Mouse (Mus musculus): ENCODE measurements around the gene Pms2. TPM values are rescaled to one million over a fixed set of nuclear protein-coding genes. Genes with fewer than 3 reads are reported as not detected.
A peak's percentile ranks its signal among the peaks of the same experiment; 100 is the strongest.

Gene Pms2
- total RNA-seq, 2 experiments from 2014 or later, result 17.0 to 19.2 TPM

- peak overlapping the region; percentile 92 for H3K27ac ChIP-seq
Observed at GRCm38 (mm10) chr5:143908926-143909325, 838 bp upstream of the Pms2 start.

DNA sequence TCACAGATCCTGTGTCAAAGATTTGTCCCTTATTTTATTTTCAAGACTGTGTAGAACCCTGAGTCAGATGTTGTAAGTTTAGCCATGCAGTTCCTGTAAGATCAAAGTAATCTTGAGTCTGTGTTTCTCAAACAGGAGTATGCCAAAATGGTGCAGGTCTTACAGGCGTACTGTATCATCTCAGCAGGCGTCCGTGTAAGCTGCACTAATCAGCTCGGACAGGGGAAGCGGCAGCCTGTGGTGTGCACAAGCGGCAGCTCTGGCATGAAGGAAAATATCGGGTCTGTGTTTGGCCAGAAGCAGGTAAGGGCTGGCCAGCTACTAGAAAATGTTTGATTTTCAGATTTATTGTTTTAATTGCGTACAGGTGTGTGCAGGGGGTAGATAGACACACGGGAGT, 6.5 kb downstream of the Pms2 start:
- TF ChIP-seq CTCF (IDR thresholded peaks at IDR 0.05), result no peak
- Histone ChIP-seq H3K27ac (no peak overlapping the region), H3K4me3 (no peak overlapping the region)
- DNase-seq (ENCODE audit: extremely low spot score in 1 of 2, low spot score in 2 of 2), result no peak
- intact Hi-C loops (cut with DNase I), result no loop called here

More at GRCm38 (mm10) chr5:143908926-143909325, 838 bp upstream of the Pms2 start:
- peak overlapping the region; percentile 91 for H3K4me3 ChIP-seq
- no peak for DNase-seq (ENCODE audit: extremely low spot score in 1 of 2, low spot score in 2 of 2)
- intact Hi-C loops (cut with DNase I), result loop anchor here (1.0 kb wide), 1 partner anchor 66 kb away; no protein-coding TSS in a partner anchor
- TF ChIP-seq CTCF (IDR thresholded peaks at IDR 0.05), result no peak

GRCm38 (mm10) chr5:143917418-143917817, 7.7 kb downstream of the Pms2 start:
- intact Hi-C loops (cut with DNase I), result no loop called here

DNA sequence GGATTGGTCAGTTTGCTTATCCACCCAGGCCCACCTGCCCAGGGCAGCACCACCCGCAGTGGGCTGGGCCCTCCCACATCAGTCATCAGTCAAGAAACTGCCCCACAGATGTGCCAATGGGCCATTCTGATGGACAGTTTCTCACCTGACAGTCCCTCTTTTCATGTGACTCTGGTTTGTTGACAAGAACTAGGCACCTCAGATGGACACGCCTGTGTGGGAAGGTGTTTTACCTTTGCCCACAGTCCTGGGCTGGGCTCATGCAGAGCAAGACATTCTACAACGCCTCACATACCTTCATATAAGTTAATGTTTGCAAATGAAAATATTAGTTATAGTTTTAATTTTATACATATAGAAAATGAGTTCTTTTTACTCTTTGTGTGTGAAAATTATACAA, 8.4 kb downstream of the Pms2 start:
- no peak overlapping the region for H3K4me3 ChIP-seq
- DNase-seq (ENCODE audit: extremely low spot score in 1 of 2, low spot score in 2 of 2), result no peak
- no peak overlapping the region for H3K27ac ChIP-seq
- intact Hi-C loops (cut with DNase I), result no loop called here
- TF ChIP-seq CTCF (IDR thresholded peaks at IDR 0.05), result no peak

More at GRCm38 (mm10) chr5:143917418-143917817, 7.7 kb downstream of the Pms2 start:
- Histone ChIP-seq H3K4me3 (no peak overlapping the region), H3K27ac (no peak overlapping the region)
- peak; percentile 52 for TF ChIP-seq CTCF (IDR thresholded peaks at IDR 0.05)
- no peak for DNase-seq (ENCODE audit: extremely low spot score in 1 of 2, low spot score in 2 of 2)

- DNase-seq (ENCODE audit: extremely low spot score in 1 of 2, low spot score in 2 of 2), result no peak
- TF ChIP-seq CTCF (IDR thresholded peaks at IDR 0.05), result no peak
- intact Hi-C loops (cut with DNase I), result no loop called here
- no peak overlapping the region for H3K27ac ChIP-seq
- H3K4me3 ChIP-seq, result no peak overlapping the region
Observed at GRCm38 (mm10) chr5:143924781-143925452, 15.2 kb downstream of the Pms2 start.

GRCm38 (mm10) chr5:143927875-143928274, 18.1 kb downstream of the Pms2 start, which contains the start of gene Gm42421:
Gene Gm42421, plus strand, starts transcription at chr5:143928175.
- no peak within 1 kb of the TSS for H3K4me3 ChIP-seq
- intact Hi-C loops (cut with DNase I), result no loop called here
- no peak for TF ChIP-seq CTCF (IDR thresholded peaks at IDR 0.05)
- no peak within 1 kb of the TSS for H3K27ac ChIP-seq
- DNase-seq (ENCODE audit: extremely low spot score in 1 of 2, low spot score in 2 of 2), result no peak

DNA sequence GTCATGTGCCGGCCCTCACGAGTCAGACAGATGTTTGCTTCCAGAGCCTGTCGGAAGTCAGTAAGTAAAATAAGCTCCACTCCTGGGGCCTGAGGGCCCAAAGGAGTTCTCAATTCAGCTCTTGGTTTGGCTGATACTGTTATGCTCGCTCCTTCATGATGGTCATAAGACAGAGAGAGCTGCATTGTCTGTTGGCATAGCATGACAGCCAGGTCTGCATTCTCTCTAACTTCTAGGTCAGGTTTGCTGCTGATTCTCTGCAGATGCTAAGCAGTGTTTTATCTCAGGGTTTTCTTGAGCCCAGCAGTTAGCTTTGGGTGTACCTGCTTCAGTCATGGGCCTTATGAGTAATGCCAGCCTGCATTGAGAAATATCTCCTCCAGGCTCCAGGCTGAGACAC, 19.5 kb downstream of the Pms2 start:
- TF ChIP-seq CTCF (IDR thresholded peaks at IDR 0.05), result no peak
- no peak overlapping the region for H3K4me3 ChIP-seq
- DNase-seq (ENCODE audit: extremely low spot score in 1 of 2, low spot score in 2 of 2), result no peak
- no peak overlapping the region for H3K27ac ChIP-seq
- intact Hi-C loops (cut with DNase I), result no loop called here

DNA sequence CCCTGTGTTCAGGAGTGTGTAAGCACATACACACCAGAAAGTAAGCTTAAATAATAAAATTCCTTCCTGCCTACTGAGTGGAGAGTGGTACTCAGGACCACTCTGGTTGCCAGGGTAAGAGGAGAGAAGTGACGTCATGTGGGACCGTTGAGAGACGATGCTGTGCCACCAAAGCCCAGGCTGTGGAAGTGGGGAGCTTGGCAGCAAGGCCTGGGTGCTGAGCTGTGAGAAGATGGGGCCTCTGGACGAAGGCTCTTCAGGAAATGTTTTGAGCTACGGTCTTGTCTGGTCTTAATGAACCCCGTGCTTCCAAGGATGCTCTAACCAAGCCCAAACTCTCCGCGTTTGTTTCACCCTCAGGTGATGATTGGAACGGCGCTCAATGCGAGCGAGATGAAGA, 20.9 kb downstream of the Pms2 start:
- no peak for DNase-seq (ENCODE audit: extremely low spot score in 1 of 2, low spot score in 2 of 2)
- H3K27ac ChIP-seq, result no peak overlapping the region
- intact Hi-C loops (cut with DNase I), result loop anchor here (5.0 kb wide), 1 partner anchor 47 kb away; no protein-coding TSS in a partner anchor
- H3K4me3 ChIP-seq, result no peak overlapping the region
- no peak for TF ChIP-seq CTCF (IDR thresholded peaks at IDR 0.05)

GRCm38 (mm10) chr5:143931863-143932580, 22.3 kb downstream of the Pms2 start:
- DNase-seq (ENCODE audit: extremely low spot score in 1 of 2, low spot score in 2 of 2), result no peak
- Histone ChIP-seq H3K27ac (no peak overlapping the region), H3K4me3 (no peak overlapping the region)
- TF ChIP-seq CTCF (IDR thresholded peaks at IDR 0.05), result no peak
- intact Hi-C loops (cut with DNase I), result loop anchor here (5.0 kb wide), 1 partner anchor 45 kb away; no protein-coding TSS in a partner anchor

DNA sequence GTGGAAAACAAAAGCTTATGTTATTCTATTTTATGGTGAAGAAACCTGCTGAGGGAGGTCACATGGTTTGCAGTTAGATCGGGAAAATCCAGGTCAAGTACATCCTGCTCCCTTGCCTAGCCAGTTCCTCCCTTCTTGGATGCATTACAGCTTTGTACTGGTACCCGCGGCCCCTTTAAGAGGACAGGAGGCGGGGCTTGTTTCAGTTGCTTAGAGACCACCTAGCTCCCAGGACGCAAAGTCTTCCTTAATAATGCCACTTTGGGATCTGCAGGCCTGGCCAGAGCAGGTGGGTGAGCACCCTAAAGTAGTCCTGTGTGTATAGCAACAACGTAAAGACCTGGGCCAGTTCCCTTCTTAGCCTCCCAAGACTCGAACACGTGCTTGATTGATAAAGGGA, 23.1 kb downstream of the Pms2 start, which contains the start of gene Rsph10b:
Gene Rsph10b, plus strand, starts transcription at position 205 of the 400 bp plus-strand sequence.
- no peak for DNase-seq (ENCODE audit: extremely low spot score in 1 of 2, low spot score in 2 of 2)
- Histone ChIP-seq H3K4me3 (no peak within 1 kb of the TSS), H3K27ac (no peak within 1 kb of the TSS)
- intact Hi-C loops (cut with DNase I), result loop anchor here (5.0 kb wide), 1 partner anchor 44 kb away; no protein-coding TSS in a partner anchor
- no peak for TF ChIP-seq CTCF (IDR thresholded peaks at IDR 0.05)

DNA sequence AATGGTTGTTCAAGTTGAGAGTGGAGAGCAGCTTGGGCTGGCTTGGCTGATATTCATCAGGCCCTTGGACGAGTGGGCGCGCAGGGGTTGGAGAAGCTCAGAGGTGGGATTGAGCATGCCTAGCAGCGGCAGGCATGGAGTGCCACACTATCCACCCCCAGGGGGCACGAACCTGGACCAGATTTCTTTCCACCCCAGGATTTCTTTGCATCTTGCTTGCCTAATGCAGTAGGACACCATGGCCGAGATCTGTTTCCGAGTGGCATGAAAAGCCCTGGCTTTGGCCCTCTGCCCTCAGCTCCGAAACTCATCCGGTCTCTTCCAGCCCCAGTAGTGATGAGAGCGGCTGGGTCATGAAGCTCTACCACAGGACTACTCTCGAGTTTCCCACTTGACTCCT, 23.6 kb downstream of the Pms2 start:
- DNase-seq (ENCODE audit: extremely low spot score in 1 of 2, low spot score in 2 of 2), result no peak
- Histone ChIP-seq H3K4me3 (no peak overlapping the region), H3K27ac (no peak overlapping the region)
- intact Hi-C loops (cut with DNase I), result loop anchor here (5.0 kb wide), 1 partner anchor 44 kb away; no protein-coding TSS in a partner anchor
- TF ChIP-seq CTCF (IDR thresholded peaks at IDR 0.05), result no peak

- intact Hi-C loops (cut with DNase I), result loop anchor here (5.0 kb wide), 1 partner anchor 43 kb away; no protein-coding TSS in a partner anchor
- peak; percentile 24 for TF ChIP-seq CTCF (IDR thresholded peaks at IDR 0.05)
- DNase-seq (ENCODE audit: extremely low spot score in 1 of 2, low spot score in 2 of 2), result no peak
- no peak overlapping the region for H3K4me3 ChIP-seq
- H3K27ac ChIP-seq, result no peak overlapping the region
Observed at GRCm38 (mm10) chr5:143933875-143934274, 24.1 kb downstream of the Pms2 start.
